Mouse (Mus musculus): ENCODE measurements around the gene Wtip.
"Not testable (repeated sequence)": the region's sequence is repeated elsewhere in the genome, so short reads cannot be mapped to it uniquely, and the experiment has no call there.

Gene Wtip

GRCm38 (mm10) chr7:34133117-34133762 lies at the start of gene Wtip:
TSS of gene Wtip (minus strand) at chr7:34133268.
- peak; percentile 66 for DNase-seq (ENCODE audit: low read depth, low spot score)

GRCm38 (mm10) chr7:34176241-34176640 lies 43.2 kb upstream of the Wtip start:
- DNase-seq (ENCODE audit: low read depth, low spot score) = not testable (repeated sequence)

GRCm38 (mm10) chr7:34172251-34172650 lies 39.2 kb upstream of the Wtip start:
- DNase-seq (ENCODE audit: low read depth, low spot score) = no peak

- DNase-seq (ENCODE audit: low read depth, low spot score) = no peak
These were observed 36.4 kb upstream of the Wtip start, which contains the start of gene Uba2 for GRCm38 (mm10) chr7:34169454-34169853. TSS of gene Uba2 (minus strand) at chr7:34169599.

GRCm38 (mm10) chr7:34168470-34169251 lies 35.6 kb upstream of the Wtip start:
- peak; percentile 79 for DNase-seq (ENCODE audit: low read depth, low spot score)

- peak; percentile 63 for DNase-seq (ENCODE audit: low read depth, low spot score)
These were observed 34.9 kb upstream of the Wtip start for GRCm38 (mm10) chr7:34167766-34168469.

GRCm38 (mm10) chr7:34166850-34167249 lies 33.8 kb upstream of the Wtip start:
- peak; percentile 79 for DNase-seq (ENCODE audit: low read depth, low spot score)

- peak; percentile 27 for DNase-seq (ENCODE audit: low read depth, low spot score)
These were observed 32.9 kb upstream of the Wtip start for GRCm38 (mm10) chr7:34165999-34166398.

GRCm38 (mm10) chr7:34164671-34165070 lies 31.6 kb upstream of the Wtip start:
- peak; percentile 32 for DNase-seq (ENCODE audit: low read depth, low spot score)

GRCm38 (mm10) chr7:34159167-34159566 lies 26.1 kb upstream of the Wtip start:
- peak; percentile 13 for DNase-seq (ENCODE audit: low read depth, low spot score)

- peak; percentile 73 for DNase-seq (ENCODE audit: low read depth, low spot score)
These were observed 24.9 kb upstream of the Wtip start for GRCm38 (mm10) chr7:34157994-34158393.

GRCm38 (mm10) chr7:34147193-34147592 lies 14.1 kb upstream of the Wtip start:
- DNase-seq (ENCODE audit: low read depth, low spot score) = no peak

GRCm38 (mm10) chr7:34141123-34141522 lies 8.1 kb upstream of the Wtip start:
- no peak for DNase-seq (ENCODE audit: low read depth, low spot score)

- no peak for DNase-seq (ENCODE audit: low read depth, low spot score)
These were observed 6.4 kb upstream of the Wtip start for GRCm38 (mm10) chr7:34139493-34139892.

- DNase-seq (ENCODE audit: low read depth, low spot score) = no peak
These were observed 1.3 kb upstream of the Wtip start for GRCm38 (mm10) chr7:34134336-34134735.

- no peak for DNase-seq (ENCODE audit: low read depth, low spot score)
These were observed 551 bp downstream of the Wtip start for GRCm38 (mm10) chr7:34132355-34133079.

GRCm38 (mm10) chr7:34131959-34132354 lies 1.1 kb downstream of the Wtip start:
- peak; percentile 29 for DNase-seq (ENCODE audit: low read depth, low spot score)

- peak; percentile 87 for DNase-seq (ENCODE audit: low read depth, low spot score)
These were observed 1.9 kb downstream of the Wtip start for GRCm38 (mm10) chr7:34131118-34131517.

GRCm38 (mm10) chr7:34126291-34126690 lies 6.8 kb downstream of the Wtip start:
- DNase-seq (ENCODE audit: low read depth, low spot score) = no peak

- DNase-seq (ENCODE audit: low read depth, low spot score) = no peak
These were observed 7.7 kb downstream of the Wtip start for GRCm38 (mm10) chr7:34125346-34125745.

- DNase-seq (ENCODE audit: low read depth, low spot score) = peak; percentile 51
These were observed 9.9 kb downstream of the Wtip start for GRCm38 (mm10) chr7:34122987-34123720.

Measured in 3T3-L1 (cell line).